Mouse (Mus musculus) liver, embryonic 13.5 days (tissue): ENCODE results near the gene Kif6. TPM values are rescaled to one million over a fixed set of nuclear protein-coding genes. Genes with fewer than 3 reads are reported as not detected.

Source experiments
- ATAC-seq: fragments of 200-750 bp; cut with Nextera tagmentation; 2 replicates; pipeline ENCODE4 v1.8.0; 2017; ENCODE audit warnings: low read depth, mild to moderate bottlenecking, moderate number of reproducible peaks, moderate library complexity
- DNase-seq: peaks from one replicate; pipeline ENCODE4 v3.0.0; 2022
- H3K27ac ChIP-seq: fragments of 300-500 bp; sonication (generic); 2 replicates; pipeline ENCODE4 v1.5.1; 2015; ENCODE audit warnings: moderate library complexity, mild to moderate bottlenecking, inconsistent platforms
- H3K27me3 ChIP-seq: fragments of 300-500 bp; sonication (generic); 2 replicates; pipeline ENCODE4 v1.6.1; 2015; ENCODE audit warnings: mild to moderate bottlenecking, inconsistent platforms
- H3K36me3 ChIP-seq: fragments of 300-500 bp; sonication (generic); 2 replicates; pipeline ENCODE4 v1.6.1; 2015; ENCODE audit warnings: mild to moderate bottlenecking, inconsistent platforms
- H3K4me1 ChIP-seq: fragments of 300-500 bp; sonication (generic); replicated peaks from 2 replicates; pipeline ENCODE4 v1.6.1; 2015; ENCODE audit warnings: inconsistent platforms
- H3K4me2 ChIP-seq: fragments of 300-500 bp; sonication (generic); 2 replicates; pipeline ENCODE4 v1.6.1; 2015; ENCODE audit warnings: inconsistent platforms, mild to moderate bottlenecking, moderate library complexity
- H3K4me3 ChIP-seq: fragments of 300-500 bp; sonication (generic); replicated peaks from 2 replicates; pipeline ENCODE4 v1.5.1; 2015; ENCODE audit warnings: mild to moderate bottlenecking, inconsistent platforms
- H3K9ac ChIP-seq: fragments of 300-500 bp; sonication (generic); 2 replicates; pipeline ENCODE4 v1.6.1; 2015; ENCODE audit warnings: mild to moderate bottlenecking, inconsistent platforms
- H3K9me3 ChIP-seq: fragments of 300-500 bp; sonication (generic); replicated peaks from 2 replicates; pipeline ENCODE4 v1.6.1; 2016; ENCODE audit warnings: inconsistent platforms
- WGBS: fragments of 180-500 bp; shearing (Covaris S2); methylation state at CpG from one replicate; pipeline ENCODE4 v1.1.7; 2015; ENCODE audit not compliant: insufficient replicate concordance; 5-methylcytosine and 5-hydroxymethylcytosine counted together
- polyA plus RNA-seq: library from polyadenylated mRNA; unstranded; fragments of >200 nt; fragmentation: Nextera tagmentation; extraction: Ambion mirVana; gene quantifications from 2 replicates; pipeline ENCODE4 v1.2.1, GENCODE M21; 2015

Gene Kif6
- polyA plus RNA-seq: 0.10 and 0.36 TPM in 2 replicates

DNA sequence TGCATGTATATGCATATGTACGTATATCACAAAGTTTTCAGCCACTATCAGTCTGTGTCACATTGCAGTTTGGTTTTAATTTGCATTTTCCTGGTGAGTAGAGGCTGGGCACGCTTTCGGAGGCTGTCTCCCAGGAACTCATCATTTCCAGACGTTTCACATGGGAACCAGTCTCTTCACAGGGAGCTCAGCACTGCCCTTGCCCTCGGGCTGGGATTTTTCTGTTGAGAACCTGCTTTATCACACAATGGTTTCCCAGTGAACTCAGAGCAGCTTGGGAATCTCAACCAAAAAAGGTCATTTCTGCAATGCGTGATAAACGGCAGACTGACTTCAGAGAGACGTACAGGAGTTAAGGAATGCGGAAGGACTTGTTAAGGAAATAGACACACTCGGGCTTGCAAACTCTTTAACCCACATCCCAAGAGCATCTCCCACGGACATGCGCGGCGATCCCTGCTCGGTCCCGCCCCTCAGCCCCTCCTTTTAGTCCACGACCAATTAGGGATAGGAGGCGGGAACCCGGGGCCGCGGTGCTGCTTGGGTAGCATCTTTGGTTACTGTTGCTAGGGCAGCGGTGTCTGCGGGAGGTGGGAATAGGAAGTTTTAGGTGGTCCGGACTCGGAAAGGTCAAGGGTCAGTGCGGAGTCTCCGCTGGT is at the start of gene Kif6:
TSS of gene Kif6 (plus strand) at position 560 of the 659 bp plus-strand sequence.
- Histone ChIP-seq H3K9me3 (no peaks in the 10 kb centered on the region), H3K9ac (peak within 1 kb of the TSS; percentile 36), H3K4me1 (no peaks in the 10 kb centered on the region; the same call in 1 of the 2 replicates), H3K4me2 (peak within 1 kb of the TSS; percentile 70), H3K27ac (no peak within 1 kb of the TSS), H3K36me3 (no peaks in the 10 kb centered on the region), H3K4me3 (peak within 1 kb of the TSS; percentile 53), H3K27me3 (0 out of 2 replicates have a peak, but pooled peaks cover 3% of the 10 kb centered on the region)
- DNase-seq (peak; percentile 21), ATAC-seq (peak; percentile 68; the same call in 1 of the 2 replicates)
- 2% methylated on average over 27 of the region's 27 CpGs for WGBS

- WGBS: 63% methylated on average over 8 of the region's 8 CpGs
These were observed 46.2 kb upstream of the Kif6 start for GRCm38 (mm10) chr17:49568717-49569116.

DNA sequence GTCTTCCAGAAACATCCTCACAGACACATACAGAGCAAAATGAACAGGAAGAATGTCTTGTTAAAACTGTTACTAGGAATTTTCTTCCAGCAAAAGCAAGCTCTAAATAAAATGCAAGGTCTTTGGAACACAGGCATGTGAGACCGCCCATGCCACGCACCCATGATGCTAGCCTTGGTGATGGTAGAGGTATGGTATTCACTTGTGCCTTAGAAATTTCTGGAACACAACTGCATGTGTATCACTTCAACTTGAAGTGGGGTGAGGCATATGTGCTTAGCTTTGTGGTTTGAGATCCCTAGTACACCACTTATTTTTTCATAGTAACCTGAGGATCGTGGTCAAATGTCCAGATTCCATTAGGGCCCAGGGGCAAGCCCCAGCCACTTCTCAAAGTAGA is 37.6 kb upstream of the Kif6 start:
- H3K9me3 ChIP-seq: no peaks in the 10 kb centered on the region
- H3K27me3 ChIP-seq: no peaks in the 10 kb centered on the region
- H3K4me3 ChIP-seq: no peak overlapping the region
- no peaks in the 10 kb centered on the region for H3K36me3 ChIP-seq
- 82% methylated on average over 3 of the region's 3 CpGs for WGBS
- no peak for ATAC-seq
- H3K27ac ChIP-seq: no peak overlapping the region
- no peak for DNase-seq
- H3K9ac ChIP-seq: no peak overlapping the region
- no peak overlapping the region for H3K4me2 ChIP-seq
- no peaks in the 10 kb centered on the region for H3K4me1 ChIP-seq

More at GRCm38 (mm10) chr17:49568717-49569116, 46.2 kb upstream of the Kif6 start:
- ATAC-seq (no peak), DNase-seq (no peak)
- H3K27me3 ChIP-seq: peaks cover 22% of the 10 kb centered on the region
- no peak overlapping the region for H3K4me2 ChIP-seq
- H3K36me3 ChIP-seq: no peaks in the 10 kb centered on the region
- H3K9ac ChIP-seq: no peak overlapping the region
- no peak overlapping the region for H3K4me3 ChIP-seq
- H3K4me1 ChIP-seq: no peaks in the 10 kb centered on the region
- H3K9me3 ChIP-seq: no peaks in the 10 kb centered on the region
- H3K27ac ChIP-seq: no peak overlapping the region

GRCm38 (mm10) chr17:49582471-49582870 is 32.5 kb upstream of the Kif6 start:
- H3K36me3 ChIP-seq: no peaks in the 10 kb centered on the region
- no peaks in the 10 kb centered on the region for H3K27me3 ChIP-seq
- DNase-seq (no peak), ATAC-seq (no peak)
- H3K27ac ChIP-seq: no peak overlapping the region
- H3K4me2 ChIP-seq: no peak overlapping the region
- H3K9me3 ChIP-seq: no peaks in the 10 kb centered on the region
- H3K4me1 ChIP-seq: no peaks in the 10 kb centered on the region
- H3K9ac ChIP-seq: no peak overlapping the region
- H3K4me3 ChIP-seq: no peak overlapping the region
- 51% methylated on average over 11 of the region's 11 CpGs for WGBS

GRCm38 (mm10) chr17:49590051-49590450 is 24.9 kb upstream of the Kif6 start:
- Histone ChIP-seq H3K4me2 (no peak overlapping the region), H3K9ac (no peak overlapping the region), H3K27ac (no peak overlapping the region), H3K4me1 (no peaks in the 10 kb centered on the region), H3K4me3 (no peak overlapping the region), H3K27me3 (no peaks in the 10 kb centered on the region), H3K9me3 (no peaks in the 10 kb centered on the region), H3K36me3 (no peaks in the 10 kb centered on the region)
- 57% methylated on average over 8 of the region's 8 CpGs for WGBS
- ATAC-seq (no peak), DNase-seq (no peak)

DNA sequence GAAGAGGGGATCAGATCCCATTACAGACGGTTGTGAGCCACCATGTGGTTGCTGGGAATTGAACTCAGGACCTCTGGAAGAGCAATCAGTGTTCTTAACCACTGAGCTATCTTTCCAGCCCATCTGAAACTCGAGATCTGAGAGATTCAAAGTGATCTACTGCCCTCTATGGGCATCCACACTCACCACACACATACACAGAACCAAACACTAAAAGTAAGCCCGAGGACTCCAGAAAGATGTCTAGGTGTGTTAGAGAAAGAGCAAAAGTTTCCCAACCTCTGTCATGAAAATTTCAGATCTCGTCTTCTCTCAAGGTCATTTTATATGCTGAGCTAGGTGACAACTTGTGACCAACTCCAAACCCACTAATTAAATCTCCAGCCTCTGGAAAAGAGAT is 9.5 kb upstream of the Kif6 start:
- Histone ChIP-seq H3K27ac (no peak overlapping the region), H3K4me2 (no peak overlapping the region), H3K9ac (no peak overlapping the region), H3K4me1 (no peaks in the 10 kb centered on the region), H3K9me3 (no peaks in the 10 kb centered on the region), H3K36me3 (no peaks in the 10 kb centered on the region), H3K4me3 (no peak overlapping the region), H3K27me3 (no peaks in the 10 kb centered on the region)
- DNase-seq (no peak), ATAC-seq (no peak)
- WGBS: 50% methylated on average over 4 of the region's 4 CpGs

DNA sequence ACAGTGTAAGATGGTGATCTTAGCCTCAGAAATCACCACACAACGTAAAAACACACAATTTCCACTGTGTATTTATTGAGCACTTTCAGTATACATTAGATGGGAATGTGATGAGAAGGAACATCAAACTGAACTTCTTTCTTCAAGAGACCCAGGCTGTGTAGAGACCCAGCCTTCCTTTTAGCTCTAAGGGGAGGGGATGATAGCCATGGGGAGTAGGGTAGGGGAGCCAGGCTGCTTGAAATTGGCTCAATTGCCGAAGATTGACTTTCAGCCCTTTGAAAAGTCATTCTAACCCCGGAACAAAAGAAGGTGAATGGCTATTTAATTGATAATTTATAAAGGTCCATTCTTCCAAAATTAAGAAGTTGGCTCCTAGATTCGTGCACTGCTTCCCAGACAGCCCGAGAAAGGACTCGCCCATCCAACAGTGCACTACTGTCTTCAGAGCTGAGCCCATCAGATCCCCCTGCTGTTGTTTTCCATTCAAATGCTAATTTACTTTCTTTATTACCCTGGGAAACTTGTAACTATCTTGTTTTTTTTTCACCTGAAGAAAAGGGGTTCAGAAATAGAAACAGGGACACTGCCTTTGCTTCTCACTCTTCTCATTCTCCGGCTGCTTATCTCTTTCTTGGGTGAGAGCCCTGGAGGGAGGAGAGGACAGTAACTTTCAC is 7.4 kb upstream of the Kif6 start:
- DNase-seq: no peak
- no peak overlapping the region for H3K4me2 ChIP-seq
- ATAC-seq: no peak
- H3K27ac ChIP-seq: no peak overlapping the region
- H3K9me3 ChIP-seq: no peaks in the 10 kb centered on the region
- H3K9ac ChIP-seq: no peak overlapping the region
- H3K4me3 ChIP-seq: no peak overlapping the region
- 58% methylated on average over 7 of the region's 7 CpGs for WGBS
- no peaks in the 10 kb centered on the region for H3K4me1 ChIP-seq
- H3K27me3 ChIP-seq: no peaks in the 10 kb centered on the region
- H3K36me3 ChIP-seq: no peaks in the 10 kb centered on the region

- no peaks in the 10 kb centered on the region for H3K9me3 ChIP-seq
- no peaks in the 10 kb centered on the region for H3K36me3 ChIP-seq
- H3K9ac ChIP-seq: no peak overlapping the region
- DNase-seq (no peak), ATAC-seq (no peak)
- H3K4me3 ChIP-seq: no peak overlapping the region
- no peak overlapping the region for H3K4me2 ChIP-seq
- WGBS: 33% methylated on average over 8 of the region's 8 CpGs
- H3K4me1 ChIP-seq: no peaks in the 10 kb centered on the region; the same call in 1 of the 2 replicates
- H3K27ac ChIP-seq: no peak overlapping the region
- H3K27me3 ChIP-seq: 0 out of 2 replicates have a peak, but pooled peaks cover 1% of the 10 kb centered on the region
These were observed 4.6 kb upstream of the Kif6 start for GRCm38 (mm10) chr17:49610296-49610695.

- Histone ChIP-seq H3K4me1 (no peaks in the 10 kb centered on the region; the same call in 1 of the 2 replicates), H3K27me3 (0 out of 2 replicates have a peak, but pooled peaks cover 3% of the 10 kb centered on the region), H3K4me2 (peak overlapping the region; percentile 70), H3K36me3 (no peaks in the 10 kb centered on the region), H3K9ac (peak overlapping the region; percentile 36), H3K27ac (no peak overlapping the region), H3K4me3 (peak overlapping the region; percentile 53), H3K9me3 (no peaks in the 10 kb centered on the region)
- under 1% methylated on average over 26 of the region's 26 CpGs for WGBS
- no peak for DNase-seq
- peak; percentile 39; the same call in 1 of the 2 replicates for ATAC-seq
These were observed 310 bp downstream of the Kif6 start for GRCm38 (mm10) chr17:49615241-49615651.

- no peak for DNase-seq
- Histone ChIP-seq H3K27ac (no peak overlapping the region), H3K9ac (no peak overlapping the region), H3K36me3 (no peaks in the 10 kb centered on the region), H3K27me3 (no peaks in the 10 kb centered on the region), H3K4me1 (no peaks in the 10 kb centered on the region), H3K4me2 (no peak overlapping the region), H3K9me3 (no peaks in the 10 kb centered on the region), H3K4me3 (no peak overlapping the region)
- 69% methylated on average over 9 of the region's 9 CpGs for WGBS
- no peak for ATAC-seq
These were observed 9.6 kb downstream of the Kif6 start for GRCm38 (mm10) chr17:49624572-49624971.

- Histone ChIP-seq H3K4me3 (no peak overlapping the region), H3K27ac (no peak overlapping the region), H3K4me1 (no peaks in the 10 kb centered on the region), H3K9ac (no peak overlapping the region), H3K9me3 (no peaks in the 10 kb centered on the region), H3K4me2 (no peak overlapping the region), H3K27me3 (no peaks in the 10 kb centered on the region), H3K36me3 (no peaks in the 10 kb centered on the region)
- DNase-seq (no peak), ATAC-seq (peak; percentile 66)
- 60% methylated on average over 13 of the region's 13 CpGs for WGBS
These were observed 12.3 kb downstream of the Kif6 start for GRCm38 (mm10) chr17:49627011-49627794.
